Mouse (Mus musculus) bone marrow, adult 2 months (tissue): ENCODE measurements around the gene Gab3.

ENCODE experiments used
- CTCF ChIP-seq: fragments of 200-500 bp; IDR thresholded peaks from 2 replicates; pipeline ENCODE4 v1.5.1; 2011; ENCODE audit warnings: low read length, control low read depth; ENCODE audit not compliant: control insufficient read depth, insufficient read depth
- POLR2A ChIP-seq: fragments of 200-500 bp; IDR thresholded peaks from 2 replicates; pipeline ENCODE4 v1.6.1; 2011; ENCODE audit warnings: low read depth, mild to moderate bottlenecking, control low read depth, low read length, borderline replicate concordance; ENCODE audit not compliant: control insufficient read depth

DNA sequence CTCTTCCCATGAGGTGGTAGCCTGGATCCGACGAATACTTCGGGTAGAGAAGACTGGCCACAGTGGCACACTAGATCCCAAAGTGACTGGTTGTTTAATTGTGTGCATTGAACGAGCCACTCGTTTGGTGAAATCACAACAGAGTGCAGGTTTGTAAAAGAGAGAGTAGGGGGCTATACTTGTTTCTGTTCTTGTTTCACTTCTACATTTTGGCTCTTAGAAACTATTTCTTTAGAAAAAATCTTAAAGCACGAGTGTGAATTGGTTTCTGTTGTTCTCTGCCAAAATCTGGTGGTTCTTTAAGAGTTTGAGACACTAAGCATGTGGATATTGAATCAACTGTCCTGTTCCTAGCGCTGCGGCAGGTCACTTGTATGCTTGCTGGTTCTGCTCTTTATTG, 13.5 kb upstream of the Gab3 start:
- TF ChIP-seq POLR2A (no peak), CTCF (no peak)
